Mouse (Mus musculus) heart, embryonic 14.5 days (tissue): ENCODE measurements around the gene Snd1. TPM values are rescaled to one million over a fixed set of nuclear protein-coding genes. Genes with fewer than 3 reads are reported as not detected.
"Not testable (repeated sequence)": the region's sequence is repeated elsewhere in the genome, so short reads cannot be mapped to it uniquely, and the experiment has no call there.

Experiments used
- ATAC-seq: fragments of 200-750 bp; cut with Nextera tagmentation; 2 replicates; pipeline ENCODE4 v1.8.0; 2017; ENCODE audit warnings: low read depth, moderate TSS enrichment; ENCODE audit not compliant: insufficient number of reproducible peaks, insufficient read depth, low FRiP score
- H3K27ac ChIP-seq, 2 experiments: fragments of 200-500 bp in 1 of 2; fragments of 300-500 bp in 1 of 2; sonication (generic) in 1 of 2; replicated peaks in 1 of 2; 2 replicates each; pipeline ENCODE4 v1.5.1; 2012 to 2014; ENCODE audit warnings: low read depth in 2 of 2, low read length in 2 of 2, control low read depth in 1 of 2, mild to moderate bottlenecking in 1 of 2, mixed read lengths in 1 of 2; ENCODE audit not compliant: control insufficient read depth in 1 of 2, insufficient read depth in 1 of 2
- H3K27me3 ChIP-seq: fragments of 300-500 bp; sonication (generic); 2 replicates; pipeline ENCODE4 v1.6.1; 2014; ENCODE audit warnings: mild to moderate bottlenecking, low read length, control low read depth; ENCODE audit not compliant: control insufficient read depth, insufficient read depth
- H3K36me3 ChIP-seq: fragments of 300-500 bp; sonication (generic); 2 replicates; pipeline ENCODE4 v1.6.1; 2014; ENCODE audit warnings: mild to moderate bottlenecking, control low read depth, low read length, mixed read lengths; ENCODE audit not compliant: control insufficient read depth, insufficient read depth
- H3K4me1 ChIP-seq, 2 experiments: fragments of 200-500 bp in 1 of 2; fragments of 300-500 bp in 1 of 2; sonication (generic) in 1 of 2; 2 replicates each; pipeline ENCODE4 v1.6.1; 2012 to 2014; ENCODE audit warnings: low read length in 2 of 2, control low read depth in 1 of 2, mixed read lengths in 1 of 2; ENCODE audit not compliant: control insufficient read depth in 2 of 2, insufficient read depth in 2 of 2
- H3K4me2 ChIP-seq: fragments of 300-500 bp; sonication (generic); 2 replicates; pipeline ENCODE4 v1.6.1; 2014; ENCODE audit warnings: mild to moderate bottlenecking, low read length
- H3K4me3 ChIP-seq, 2 experiments: fragments of 200-500 bp in 1 of 2; fragments of 300-500 bp in 1 of 2; sonication (generic) in 1 of 2; 2 replicates each; pipeline ENCODE4 v1.5.1; 2012 to 2014; ENCODE audit warnings: low read length in 2 of 2, mild to moderate bottlenecking in 2 of 2, control low read depth in 1 of 2, low read depth in 1 of 2, moderate library complexity in 1 of 2; ENCODE audit not compliant: control insufficient read depth in 1 of 2, insufficient read depth in 1 of 2
- H3K9ac ChIP-seq: fragments of 300-500 bp; sonication (generic); 2 replicates; pipeline ENCODE4 v1.6.1; 2014; ENCODE audit warnings: mild to moderate bottlenecking, low read length
- H3K9me3 ChIP-seq: fragments of 300-500 bp; sonication (generic); 2 replicates; pipeline ENCODE4 v1.6.1; 2016; ENCODE audit warnings: low read length, control low read depth; ENCODE audit not compliant: control insufficient read depth
- WGBS: fragments of 180-500 bp; shearing (Covaris S2); extraction: QIAGEN DNeasy Blood & Tissue Kit; methylation state at CpG from one replicate; pipeline ENCODE4 v1.1.7; 2014; 5-methylcytosine and 5-hydroxymethylcytosine counted together
- polyA plus RNA-seq: library from polyadenylated mRNA; unstranded; fragments of >200 nt; fragmentation: Nextera tagmentation; extraction: Ambion mirVana; gene quantifications from 2 replicates; pipeline ENCODE4 v1.2.1, GENCODE M21; 2014

The Snd1 gene
- polyA plus RNA-seq, 1 experiment from 2014 or later: 80.0 TPM

DNA sequence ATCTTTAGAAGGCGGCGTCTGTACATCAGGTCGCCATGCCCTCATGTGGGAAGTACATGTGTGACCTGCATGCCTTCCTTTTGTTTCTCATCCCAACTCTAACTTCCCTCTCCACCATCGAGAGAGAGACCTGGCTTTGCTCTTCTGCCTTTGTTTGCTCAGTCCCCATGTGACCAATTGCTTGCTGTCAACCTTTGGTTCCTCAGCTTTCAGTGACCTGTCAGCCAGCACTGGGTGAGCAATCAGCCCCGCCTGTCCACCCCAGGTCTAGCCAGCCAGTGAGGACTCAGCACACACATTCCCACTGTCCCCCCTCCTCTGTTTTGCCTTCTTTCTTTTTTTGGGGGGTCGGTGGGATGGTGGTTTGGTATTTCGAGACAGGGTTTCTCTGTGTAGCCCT is 29.7 kb downstream of the Snd1 start:
- no peaks in the 10 kb centered on the region for H3K9me3 ChIP-seq
- WGBS: 82% methylated on average over 7 of the region's 7 CpGs
- no peaks in the 10 kb centered on the region for H3K36me3 ChIP-seq
- no peaks in the 10 kb centered on the region for H3K27me3 ChIP-seq
- H3K9ac ChIP-seq: no peak overlapping the region
- H3K4me2 ChIP-seq: no peak overlapping the region
- no peak overlapping the region for H3K4me3 ChIP-seq
- H3K4me1 ChIP-seq: peaks cover 0 to 2% of the 10 kb centered on the region in 2 experiments; a peak in 2 of 4 replicates
- no peak for ATAC-seq
- H3K27ac ChIP-seq: no peak overlapping the region

- Histone ChIP-seq H3K27ac (no peak overlapping the region), H3K9me3 (no peaks in the 10 kb centered on the region), H3K4me3 (no peak overlapping the region), H3K27me3 (no peaks in the 10 kb centered on the region), H3K36me3 (peaks cover 2% of the 10 kb centered on the region), H3K9ac (no peak overlapping the region), H3K4me1 (peaks cover 0 to 2% of the 10 kb centered on the region in 2 experiments; a peak in 2 of 4 replicates), H3K4me2 (no peak overlapping the region)
- no peak for ATAC-seq
- 72% methylated on average over 4 of the region's 4 CpGs for WGBS
These were observed 32.8 kb downstream of the Snd1 start for GRCm38 (mm10) chr6:28507759-28508158.

DNA sequence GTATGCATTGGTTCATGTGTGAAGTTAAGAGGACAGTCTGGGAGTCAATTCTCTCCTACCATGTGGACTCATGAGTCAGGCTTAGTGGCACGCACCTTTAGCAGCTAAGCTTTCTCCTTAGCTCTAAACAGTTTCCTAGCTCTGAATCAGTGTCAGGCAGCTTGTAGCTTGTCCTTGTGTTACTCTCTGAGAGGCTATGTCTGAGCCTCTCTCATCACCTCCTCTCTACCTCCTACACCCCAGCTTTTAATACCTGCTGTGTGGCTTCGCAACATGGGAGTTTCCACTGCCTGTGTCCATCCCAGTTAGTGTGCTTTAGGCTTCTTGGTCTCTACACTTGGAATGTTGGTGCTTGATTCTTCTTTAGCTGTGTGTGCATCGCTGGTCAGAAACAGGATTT is 39.3 kb downstream of the Snd1 start:
- Histone ChIP-seq H3K4me2 (no peak overlapping the region), H3K4me1 (no peaks in the 10 kb centered on the region), H3K27me3 (no peaks in the 10 kb centered on the region), H3K9me3 (no peaks in the 10 kb centered on the region), H3K9ac (no peak overlapping the region), H3K4me3 (no peak overlapping the region), H3K36me3 (peaks cover 50% of the 10 kb centered on the region), H3K27ac (no peak overlapping the region)
- ATAC-seq: no peak
- WGBS: 93% methylated on average over 3 of the region's 3 CpGs

GRCm38 (mm10) chr6:28514830-28515350 is 40.0 kb downstream of the Snd1 start:
- Histone ChIP-seq H3K36me3 (peaks cover 55% of the 10 kb centered on the region), H3K4me3 (no peak overlapping the region), H3K9me3 (no peaks in the 10 kb centered on the region), H3K9ac (no peak overlapping the region), H3K4me2 (no peak overlapping the region), H3K27ac (no peak overlapping the region), H3K27me3 (no peaks in the 10 kb centered on the region), H3K4me1 (no peaks in the 10 kb centered on the region)
- ATAC-seq: no peak
- WGBS: 90% methylated on average over 4 of the region's 4 CpGs

DNA sequence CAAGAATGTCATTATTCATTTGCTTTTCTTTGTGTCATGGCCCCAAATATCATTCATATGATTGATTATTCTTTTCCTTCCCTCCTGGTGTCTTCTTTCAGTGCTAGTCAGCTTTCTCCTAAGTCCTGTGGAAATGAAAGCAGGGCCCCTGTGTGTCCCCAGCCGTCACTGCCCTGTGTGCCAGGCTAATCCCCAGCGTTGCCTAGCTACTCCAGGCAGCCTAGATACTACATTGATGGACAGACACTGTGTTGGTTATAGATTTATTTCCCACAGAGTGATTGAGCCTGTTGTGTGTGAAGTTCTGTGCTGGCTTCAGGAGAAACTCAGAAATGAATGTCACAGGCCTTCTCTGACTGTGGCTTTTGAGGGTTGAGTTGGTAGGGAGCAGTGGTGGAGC is 41.7 kb downstream of the Snd1 start:
- no peak overlapping the region for H3K4me3 ChIP-seq
- no peaks in the 10 kb centered on the region for H3K4me1 ChIP-seq
- no peak overlapping the region for H3K27ac ChIP-seq
- H3K27me3 ChIP-seq: no peaks in the 10 kb centered on the region
- ATAC-seq: no peak
- no peak overlapping the region for H3K9ac ChIP-seq
- H3K36me3 ChIP-seq: peaks cover 71% of the 10 kb centered on the region
- no peaks in the 10 kb centered on the region for H3K9me3 ChIP-seq
- no peak overlapping the region for H3K4me2 ChIP-seq
- 75% methylated on average over 2 of the region's 2 CpGs for WGBS

DNA sequence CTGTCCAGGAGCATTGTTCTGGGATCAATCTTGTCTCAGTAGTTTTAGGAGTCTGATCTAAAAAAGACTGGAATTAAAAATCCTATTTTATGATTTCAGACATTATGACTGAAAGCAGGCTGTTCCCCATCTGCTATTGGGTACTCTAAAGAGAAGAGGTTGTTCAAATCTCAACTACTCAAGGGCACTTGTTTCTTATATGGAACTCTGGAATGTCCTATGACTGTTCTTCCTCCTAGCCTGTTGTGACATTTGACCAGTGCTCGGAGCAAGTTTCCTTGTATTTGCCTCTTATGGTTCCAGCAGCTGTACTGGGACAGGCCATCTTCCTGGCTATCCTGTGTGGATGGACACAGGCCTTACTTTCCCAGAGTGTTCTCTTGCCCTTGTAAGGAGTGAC is 42.1 kb downstream of the Snd1 start:
- Histone ChIP-seq H3K27me3 (no peaks in the 10 kb centered on the region), H3K4me2 (no peak overlapping the region), H3K4me3 (no peak overlapping the region), H3K4me1 (no peaks in the 10 kb centered on the region), H3K9ac (no peak overlapping the region), H3K36me3 (peaks cover 74% of the 10 kb centered on the region), H3K27ac (no peak overlapping the region), H3K9me3 (no peaks in the 10 kb centered on the region)
- WGBS: 64% methylated on average over 1 of the region's 1 CpGs
- ATAC-seq: no peak

- no peaks in the 10 kb centered on the region for H3K9me3 ChIP-seq
- no peak overlapping the region for H3K27ac ChIP-seq
- 88% methylated on average over 8 of the region's 8 CpGs for WGBS
- H3K4me3 ChIP-seq: no peak overlapping the region
- H3K4me2 ChIP-seq: no peak overlapping the region
- peaks cover 75% of the 10 kb centered on the region for H3K36me3 ChIP-seq
- H3K27me3 ChIP-seq: no peaks in the 10 kb centered on the region
- no peak for ATAC-seq
- H3K9ac ChIP-seq: no peak overlapping the region
- H3K4me1 ChIP-seq: no peaks in the 10 kb centered on the region
These were observed 44.5 kb downstream of the Snd1 start for GRCm38 (mm10) chr6:28519426-28519825.

DNA sequence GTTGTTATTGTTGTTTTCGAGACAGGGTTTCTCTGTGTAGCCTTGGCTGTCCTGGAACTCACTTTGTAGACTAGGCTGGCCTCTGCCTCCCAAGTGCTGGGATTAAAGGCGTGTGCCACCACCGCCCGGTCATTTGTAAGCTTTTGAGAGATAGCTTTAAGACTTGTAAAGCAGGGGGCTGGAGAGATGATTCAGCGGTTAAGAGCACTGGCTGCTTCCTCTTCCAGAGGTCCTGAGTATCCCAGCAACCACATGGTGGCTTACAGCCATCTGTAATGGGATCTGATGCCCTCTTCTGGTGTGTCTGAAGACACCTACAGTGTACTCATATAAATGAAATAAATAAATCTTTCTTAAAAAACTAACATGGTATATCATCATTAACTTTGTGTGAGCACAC is 45.8 kb downstream of the Snd1 start:
- H3K9me3 ChIP-seq, H3K9ac ChIP-seq, H3K4me1 ChIP-seq, H3K4me3 ChIP-seq, H3K27me3 ChIP-seq, H3K4me2 ChIP-seq, H3K27ac ChIP-seq, ATAC-seq: not testable (repeated sequence)
- peaks cover 78% of the 10 kb centered on the region for H3K36me3 ChIP-seq
- WGBS: 77% methylated on average over 5 of the region's 5 CpGs
